In genomic region chr9:48985708-48986088, GRCm38 (mm10) we compare ENCODE assay signal across 9 mouse cellular contexts. TPM values are rescaled to one million over a fixed set of nuclear protein-coding genes. Genes with fewer than 3 reads are reported as not detected.
DNase-seq lines count a peak whose midpoint lies in the region; ATAC-seq and TF ChIP-seq lines count a peak whose summit lies in the region.
"Had no signal": no experiment of that assay in that cellular context is flagged by ENCODE, and none has a peak within 500 bp of the region (broad histone marks: within the 10 kb centered on the region; RNA-seq: fewer than 3 reads in every experiment).

No protein-coding gene starts in this region.

- peaks cover 27% of the 10 kb centered on the region for H3K4me1 ChIP-seq in heart, embryonic 10.5 days
- H3K4me1 ChIP-seq in G1E (ENCODE audit: insufficient read depth, low read depth, low read length) = peaks cover 40% of the 10 kb centered on the region
- peaks cover 11% of the 10 kb centered on the region for H3K4me1 ChIP-seq in forebrain, postnatal 0 days (ENCODE audit: insufficient read depth)

- peaks cover 9% of the 10 kb centered on the region; the same call in 1 of the 2 replicates for H3K36me3 ChIP-seq in heart, embryonic 10.5 days
- H3K36me3 ChIP-seq in G1E (replicated peaks) = peaks cover 26% of the 10 kb centered on the region
- H3K36me3 ChIP-seq in forebrain, postnatal 0 days (ENCODE audit: insufficient read depth) = no peaks in the 10 kb centered on the region

- H3K9me3 ChIP-seq in heart, embryonic 10.5 days = no peaks in the 10 kb centered on the region
- H3K9me3 ChIP-seq in G1E (replicated peaks) = no peaks in the 10 kb centered on the region
- no peaks in the 10 kb centered on the region for H3K9me3 ChIP-seq in forebrain, postnatal 0 days (ENCODE audit: low read length)

- peak overlapping the region; percentile 92 for H3K4me3 ChIP-seq in heart, embryonic 10.5 days
- peak overlapping the region; percentile 85 for H3K4me3 ChIP-seq in G1E (ENCODE audit: low read depth, low read length)
- H3K4me3 ChIP-seq in forebrain, postnatal 0 days (ENCODE audit: low read depth, low read length) = peak overlapping the region; percentile 63

- no peaks in the 10 kb centered on the region for H3K27me3 ChIP-seq in heart, embryonic 10.5 days (ENCODE audit: insufficient read depth, poor library complexity, severe bottlenecking)
- H3K27me3 ChIP-seq in G1E (ENCODE audit: insufficient read depth, low read length) = no peaks in the 10 kb centered on the region
- H3K27me3 ChIP-seq in forebrain, postnatal 0 days (ENCODE audit: insufficient read depth, low read length) = no peaks in the 10 kb centered on the region

- TF ChIP-seq CTCF in G1E (IDR thresholded peaks at IDR 0.05; ENCODE audit: low read depth, low read length) = no peak
- no peak for TF ChIP-seq CTCF in forebrain, postnatal 0 days (IDR thresholded peaks at IDR 0.05; ENCODE audit: low read depth)

- under 1% methylated on average over 20 of the region's 20 CpGs for WGBS in heart, embryonic 10.5 days
- WGBS in forebrain, postnatal 0 days = 1% methylated on average over 20 of the region's 20 CpGs

- DNase-seq in heart, embryonic 10.5 days (ENCODE audit: low spot score) = no peak
- no peak for DNase-seq in heart, postnatal 25 days (ENCODE audit: low spot score)
- no peak for DNase-seq in G1E (ENCODE audit: low spot score)
- DNase-seq in forebrain, postnatal 0 days = no peak
- no peak for DNase-seq in retina, postnatal 1 day
- no peak for DNase-seq in spleen, adult 12 weeks (ENCODE audit: low spot score)
- no peak for DNase-seq in thymus, postnatal 14 days

- H3K27ac ChIP-seq in heart, embryonic 10.5 days = peak overlapping the region; percentile 96
- peak overlapping the region; percentile 76 for H3K27ac ChIP-seq in forebrain, postnatal 0 days (ENCODE audit: low read depth, low read length)

- no peak for ATAC-seq in G1E (ENCODE audit: extremely low read depth, insufficient number of reproducible peaks, low FRiP score, poor library complexity, severe bottlenecking)
- ATAC-seq in forebrain, postnatal 0 days = no peak
- peak; percentile 1; the same call in 1 of the 2 replicates for ATAC-seq in megakaryocyte, adult 5-6 weeks (ENCODE audit: poor library complexity, severe bottlenecking)

- peak overlapping the region; percentile 74 for H3K4me2 ChIP-seq in forebrain, postnatal 0 days (ENCODE audit: low read depth)

- H3K9ac ChIP-seq in forebrain, postnatal 0 days = peak overlapping the region; percentile 50

- intact Hi-C loops in heart, postnatal 25 days (cut with DNase I) = loop anchor here (5.0 to 10.0 kb wide), 2 partner anchors 72 to 491 kb away; partner anchors contain the start of genes Gm5617, Rbm7 and Zw10

RNA-seq across cellular contexts. Expression of gene Usp28, which starts 0.5 kb away (rescaled TPM):
- 86.2 and 146 TPM in 2 replicates for polyA plus RNA-seq in heart, embryonic 10.5 days (2016; fragmentation: Nextera tagmentation; extraction: Ambion mirVana)
- 100 to 1,000 TPM; 150 to 157 TPM for total RNA-seq in heart, postnatal 25 days (2021)
- total RNA-seq in G1E (2014; fragmentation: Nextera tagmentation) (28.7 and 33.3 TPM in 2 replicates), G1E (2017) (12.2 and 12.3 TPM in 2 replicates)
- polyA plus RNA-seq in G1E (2012) = 10.1 and 10.7 TPM in 2 replicates
- total RNA-seq in forebrain, postnatal 0 days (2014; rRNA removed) = 18.0 and 20.2 TPM in 2 replicates
- polyA plus RNA-seq in forebrain, postnatal 0 days (2015; fragmentation: Nextera tagmentation; extraction: Ambion mirVana) = 8.3 and 12.7 TPM in 2 replicates
- total RNA-seq in megakaryocyte, adult 5-6 weeks (2015) = 5.9 and 12.6 TPM in 2 replicates
- 6.2 and 10.8 TPM in 2 replicates for total RNA-seq in megakaryocyte, adult 5-6 weeks (2017)

RNA-seq across cellular contexts. Expression of gene Htr3b, which starts 20.9 kb away (rescaled TPM):
- polyA plus RNA-seq in heart, embryonic 10.5 days (2016; fragmentation: Nextera tagmentation; extraction: Ambion mirVana) = not detected in 2 replicates
- total RNA-seq in heart, postnatal 25 days (2021) = not detected
- not detected in 2 replicates for total RNA-seq in G1E (2014; fragmentation: Nextera tagmentation)
- 0.06 TPM in 1 of 2 replicates, not detected in the other for total RNA-seq in G1E (2017)
- polyA plus RNA-seq in G1E (2012) = not detected in 2 replicates
- total RNA-seq in forebrain, postnatal 0 days (2014; rRNA removed) = 0.10 TPM in 1 of 2 replicates, not detected in the other
- polyA plus RNA-seq in forebrain, postnatal 0 days (2015; fragmentation: Nextera tagmentation; extraction: Ambion mirVana) = 0.09 TPM in 1 of 2 replicates, not detected in the other
- total RNA-seq in megakaryocyte, adult 5-6 weeks (2015) = not detected in 2 replicates
- total RNA-seq in megakaryocyte, adult 5-6 weeks (2017) = not detected in 2 replicates
- total RNA-seq: layer of hippocampus, postnatal 14 days had no signal
